Mouse (Mus musculus) retina, postnatal 7 days (tissue): ENCODE measurements around the gene Oit1.

ENCODE experiments used
- DNase-seq: peaks from one replicate; pipeline ENCODE4 v3.0.0-alpha.2; 2012; ENCODE audit warnings: low read depth, low spot score

Gene Oit1

GRCm38 (mm10) chr14:8335947-8336346 lies 42.6 kb downstream of the Oit1 start:
- no peak for DNase-seq

GRCm38 (mm10) chr14:8334511-8334910 lies 44.0 kb downstream of the Oit1 start:
- DNase-seq, result no peak

- DNase-seq, result no peak
Observed at GRCm38 (mm10) chr14:8332314-8333252, 46.0 kb downstream of the Oit1 start.

GRCm38 (mm10) chr14:8331307-8331905 lies 47.1 kb downstream of the Oit1 start:
- DNase-seq, result no peak

- no peak for DNase-seq
Observed at GRCm38 (mm10) chr14:8330390-8330789, 48.2 kb downstream of the Oit1 start.

GRCm38 (mm10) chr14:8329552-8329951 lies 49.0 kb downstream of the Oit1 start:
- DNase-seq, result no peak

GRCm38 (mm10) chr14:8327371-8327770 lies 51.2 kb downstream of the Oit1 start:
- no peak for DNase-seq

- no peak for DNase-seq
Observed at GRCm38 (mm10) chr14:8326961-8327360, 51.6 kb downstream of the Oit1 start.

GRCm38 (mm10) chr14:8325746-8326145 lies 52.8 kb downstream of the Oit1 start:
- DNase-seq, result no peak

- no peak for DNase-seq
Observed at GRCm38 (mm10) chr14:8320528-8320927, 58.0 kb downstream of the Oit1 start.

GRCm38 (mm10) chr14:8317194-8318097 lies 61.1 kb downstream of the Oit1 start, which contains the start of gene Fam107a:
Gene Fam107a (minus strand): TSS chr14:8318023.
- DNase-seq, result no peak

- DNase-seq, result no peak
Observed at GRCm38 (mm10) chr14:8316366-8317193, 62.0 kb downstream of the Oit1 start.

- DNase-seq, result no peak
Observed at GRCm38 (mm10) chr14:8315169-8315568, 63.4 kb downstream of the Oit1 start.

GRCm38 (mm10) chr14:8314536-8314935 lies 64.0 kb downstream of the Oit1 start:
- no peak for DNase-seq

- DNase-seq, result no peak
Observed at GRCm38 (mm10) chr14:8313877-8314276, 64.7 kb downstream of the Oit1 start.

- DNase-seq, result no peak
Observed at GRCm38 (mm10) chr14:8309621-8310141, 68.9 kb downstream of the Oit1 start.

GRCm38 (mm10) chr14:8308650-8309049 lies 69.9 kb downstream of the Oit1 start:
- no peak for DNase-seq

GRCm38 (mm10) chr14:8306884-8307283 lies 71.7 kb downstream of the Oit1 start:
- no peak for DNase-seq

GRCm38 (mm10) chr14:8305014-8305413 lies 73.5 kb downstream of the Oit1 start:
- no peak for DNase-seq

- DNase-seq, result no peak
Observed at GRCm38 (mm10) chr14:8304082-8304481, 74.5 kb downstream of the Oit1 start.

GRCm38 (mm10) chr14:8302687-8303086 lies 75.9 kb downstream of the Oit1 start:
- no peak for DNase-seq
